Mouse (Mus musculus): ENCODE measurements around the gene Cdhr1. TPM values are rescaled to one million over a fixed set of nuclear protein-coding genes. Genes with fewer than 3 reads are reported as not detected.

Gene Cdhr1
- polyA plus RNA-seq, 1 experiment: 0.12 TPM

DNA sequence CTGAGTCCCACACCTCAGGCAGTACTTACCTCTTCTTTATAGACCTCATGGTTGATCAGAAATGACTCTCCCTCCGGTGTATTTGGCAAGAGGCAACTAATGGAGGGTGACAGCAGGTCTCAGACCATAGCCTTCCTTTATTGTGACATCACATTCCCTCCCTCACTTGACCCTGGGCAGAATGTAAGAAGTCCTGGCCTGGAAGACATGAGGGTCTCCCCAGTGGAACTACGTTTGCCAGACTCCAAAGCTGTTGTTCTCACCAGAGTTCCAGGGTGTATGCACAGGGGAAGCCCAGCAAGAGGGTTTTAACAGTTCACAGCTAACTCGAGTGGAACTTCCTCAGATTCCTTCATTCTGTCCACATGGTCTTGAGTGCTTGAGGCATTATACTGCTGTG lies 15.8 kb upstream of the Cdhr1 start, which contains the start of gene 2610528A11Rik:
2610528A11Rik (minus strand) TSS at position 101 of the 400 bp plus-strand sequence.
- TF ChIP-seq CTCF (IDR thresholded peaks at IDR 0.05; ENCODE audit: low read depth, low read length) (no peak), POLR2A (IDR thresholded peaks at IDR 0.05; ENCODE audit: borderline replicate concordance, low read depth, low read length) (no peak)
- H3K4me1 ChIP-seq (ENCODE audit: control insufficient read depth, insufficient read depth, low read length): peaks cover 10% of the 10 kb centered on the region
- no peak within 1 kb of the TSS for H3K4me3 ChIP-seq (ENCODE audit: insufficient read depth, low read length)
- no peak within 1 kb of the TSS for H3K27ac ChIP-seq (ENCODE audit: insufficient read depth, low read depth, low read length)

- Histone ChIP-seq H3K4me3 (ENCODE audit: insufficient read depth, low read length) (no peak overlapping the region), H3K4me1 (ENCODE audit: control insufficient read depth, insufficient read depth, low read length) (peaks cover 10% of the 10 kb centered on the region), H3K27ac (ENCODE audit: insufficient read depth, low read depth, low read length) (no peak overlapping the region)
- TF ChIP-seq POLR2A (IDR thresholded peaks at IDR 0.05; ENCODE audit: borderline replicate concordance, low read depth, low read length) (no peak), CTCF (IDR thresholded peaks at IDR 0.05; ENCODE audit: low read depth, low read length) (no peak)
Observed at GRCm38 (mm10) chr14:37112931-37113330, 14.8 kb upstream of the Cdhr1 start.

- H3K4me3 ChIP-seq (ENCODE audit: insufficient read depth, low read length): no peak overlapping the region
- H3K4me1 ChIP-seq (ENCODE audit: control insufficient read depth, insufficient read depth, low read length): peaks cover 10% of the 10 kb centered on the region
- no peak for TF ChIP-seq CTCF (IDR thresholded peaks at IDR 0.05; ENCODE audit: low read depth, low read length)
- no peak for TF ChIP-seq POLR2A (IDR thresholded peaks at IDR 0.05; ENCODE audit: borderline replicate concordance, low read depth, low read length)
- no peak overlapping the region for H3K27ac ChIP-seq (ENCODE audit: insufficient read depth, low read depth, low read length)
Observed at GRCm38 (mm10) chr14:37111371-37111770, 13.2 kb upstream of the Cdhr1 start.

DNA sequence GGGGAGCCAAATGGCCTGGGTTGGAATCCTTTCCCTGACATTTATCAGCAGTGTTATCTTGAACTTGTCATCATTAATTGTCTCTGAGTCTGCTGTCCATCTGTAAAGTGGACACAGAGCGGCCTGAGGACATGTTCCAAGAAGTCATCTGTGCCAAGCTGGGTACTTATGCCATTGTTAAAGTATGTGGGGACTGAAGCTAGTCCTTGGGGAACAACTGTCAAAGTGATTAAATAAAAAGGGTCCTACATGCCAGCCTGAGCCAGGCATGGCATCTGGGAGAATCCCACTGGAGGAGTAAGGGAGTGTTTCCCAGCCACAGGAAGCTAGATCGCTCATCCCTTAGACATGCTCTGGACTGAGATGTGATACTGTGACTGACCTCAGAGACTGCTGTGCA lies 12.3 kb upstream of the Cdhr1 start:
- H3K4me3 ChIP-seq (ENCODE audit: insufficient read depth, low read length): no peak overlapping the region
- peaks cover 10% of the 10 kb centered on the region for H3K4me1 ChIP-seq (ENCODE audit: control insufficient read depth, insufficient read depth, low read length)
- TF ChIP-seq POLR2A (IDR thresholded peaks at IDR 0.05; ENCODE audit: borderline replicate concordance, low read depth, low read length) (no peak), CTCF (IDR thresholded peaks at IDR 0.05; ENCODE audit: low read depth, low read length) (no peak)
- H3K27ac ChIP-seq (ENCODE audit: insufficient read depth, low read depth, low read length): no peak overlapping the region

DNA sequence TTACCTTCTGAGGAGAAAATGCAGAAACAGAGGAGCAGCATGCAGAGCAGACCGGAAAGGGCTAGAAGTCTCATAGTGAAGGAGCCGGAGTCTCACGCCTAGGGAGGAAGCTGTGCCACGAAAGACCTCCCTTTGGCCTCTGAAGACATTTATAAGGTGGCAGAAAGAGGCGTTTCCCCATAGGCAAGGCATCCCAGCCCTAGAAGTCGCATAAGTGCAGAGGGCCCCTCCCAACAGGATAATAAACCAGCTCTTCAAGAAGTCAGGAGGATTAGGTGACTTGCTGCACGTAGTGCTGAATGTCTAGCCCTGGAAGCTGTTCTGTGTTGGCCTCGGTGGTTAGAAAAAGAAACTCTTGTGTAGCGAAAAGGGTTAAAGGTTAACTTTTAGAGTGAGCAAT lies 11.8 kb upstream of the Cdhr1 start:
- no peak overlapping the region for H3K4me3 ChIP-seq (ENCODE audit: insufficient read depth, low read length)
- TF ChIP-seq CTCF (IDR thresholded peaks at IDR 0.05; ENCODE audit: low read depth, low read length) (no peak), POLR2A (IDR thresholded peaks at IDR 0.05; ENCODE audit: borderline replicate concordance, low read depth, low read length) (no peak)
- peaks cover 10% of the 10 kb centered on the region for H3K4me1 ChIP-seq (ENCODE audit: control insufficient read depth, insufficient read depth, low read length)
- no peak overlapping the region for H3K27ac ChIP-seq (ENCODE audit: insufficient read depth, low read depth, low read length)

DNA sequence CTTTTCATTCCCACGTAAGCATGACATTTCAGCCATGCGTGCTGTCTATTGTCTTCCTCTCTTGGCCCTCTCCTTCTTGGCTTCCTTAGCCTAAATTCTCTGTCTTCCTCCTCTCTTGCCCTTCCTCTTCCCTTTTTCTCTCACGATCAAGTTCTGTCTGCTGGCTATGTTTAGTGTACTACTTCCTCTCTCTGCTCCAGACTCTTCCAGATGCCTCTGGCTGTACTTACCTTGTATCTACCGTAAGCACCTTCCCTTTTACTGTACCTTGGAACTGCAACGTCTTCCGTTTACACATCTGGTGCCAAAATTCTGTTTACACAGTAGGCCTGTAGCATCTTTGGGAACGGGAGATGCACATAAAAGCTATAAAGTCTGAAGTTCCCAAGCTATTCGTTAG lies 11.3 kb upstream of the Cdhr1 start:
- no peak overlapping the region for H3K4me3 ChIP-seq (ENCODE audit: insufficient read depth, low read length)
- no peak for TF ChIP-seq POLR2A (IDR thresholded peaks at IDR 0.05; ENCODE audit: borderline replicate concordance, low read depth, low read length)
- TF ChIP-seq CTCF (IDR thresholded peaks at IDR 0.05; ENCODE audit: low read depth, low read length): no peak
- peak overlapping the region; percentile 18 for H3K27ac ChIP-seq (ENCODE audit: insufficient read depth, low read depth, low read length)
- peaks cover 10% of the 10 kb centered on the region for H3K4me1 ChIP-seq (ENCODE audit: control insufficient read depth, insufficient read depth, low read length)

DNA sequence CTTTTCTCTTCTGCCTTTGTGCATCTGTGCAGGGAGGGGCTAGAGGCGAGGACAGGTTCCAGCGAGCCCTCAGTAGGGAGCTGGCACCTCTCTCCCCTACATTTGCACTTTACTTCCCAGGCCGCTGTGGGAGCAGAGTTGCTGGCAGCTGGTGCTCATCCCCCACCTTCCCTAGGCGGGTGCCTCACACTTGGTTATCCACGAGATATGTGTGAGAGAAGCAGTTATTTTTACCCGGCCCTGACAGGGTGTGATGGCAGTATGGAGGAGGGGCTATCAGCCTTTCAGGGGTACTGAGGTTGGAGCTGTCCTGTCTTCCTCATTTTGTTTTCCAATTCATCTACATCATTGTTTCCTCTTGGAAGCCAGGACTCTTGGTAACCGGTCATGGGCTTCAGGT lies 7.7 kb upstream of the Cdhr1 start:
- H3K4me1 ChIP-seq (ENCODE audit: control insufficient read depth, insufficient read depth, low read length): peaks cover 10% of the 10 kb centered on the region
- no peak overlapping the region for H3K4me3 ChIP-seq (ENCODE audit: insufficient read depth, low read length)
- no peak for TF ChIP-seq POLR2A (IDR thresholded peaks at IDR 0.05; ENCODE audit: borderline replicate concordance, low read depth, low read length)
- no peak for TF ChIP-seq CTCF (IDR thresholded peaks at IDR 0.05; ENCODE audit: low read depth, low read length)
- no peak overlapping the region for H3K27ac ChIP-seq (ENCODE audit: insufficient read depth, low read depth, low read length)

- Histone ChIP-seq H3K27ac (ENCODE audit: insufficient read depth, low read depth, low read length) (no peak overlapping the region), H3K4me3 (ENCODE audit: insufficient read depth, low read length) (no peak overlapping the region)
- TF ChIP-seq CTCF (IDR thresholded peaks at IDR 0.05; ENCODE audit: low read depth, low read length) (no peak), POLR2A (IDR thresholded peaks at IDR 0.05; ENCODE audit: borderline replicate concordance, low read depth, low read length) (no peak)
Observed at GRCm38 (mm10) chr14:37104747-37105146, 6.6 kb upstream of the Cdhr1 start.

GRCm38 (mm10) chr14:37102484-37102883 lies 4.3 kb upstream of the Cdhr1 start:
- Histone ChIP-seq H3K4me1 (ENCODE audit: control insufficient read depth, insufficient read depth, low read length) (no peaks in the 10 kb centered on the region), H3K27ac (ENCODE audit: insufficient read depth, low read depth, low read length) (no peak overlapping the region), H3K4me3 (ENCODE audit: insufficient read depth, low read length) (no peak overlapping the region)
- no peak for TF ChIP-seq CTCF (IDR thresholded peaks at IDR 0.05; ENCODE audit: low read depth, low read length)

More at GRCm38 (mm10) chr14:37104747-37105146, 6.6 kb upstream of the Cdhr1 start:
- H3K4me1 ChIP-seq (ENCODE audit: control insufficient read depth, insufficient read depth, low read length): peaks cover 5% of the 10 kb centered on the region

DNA sequence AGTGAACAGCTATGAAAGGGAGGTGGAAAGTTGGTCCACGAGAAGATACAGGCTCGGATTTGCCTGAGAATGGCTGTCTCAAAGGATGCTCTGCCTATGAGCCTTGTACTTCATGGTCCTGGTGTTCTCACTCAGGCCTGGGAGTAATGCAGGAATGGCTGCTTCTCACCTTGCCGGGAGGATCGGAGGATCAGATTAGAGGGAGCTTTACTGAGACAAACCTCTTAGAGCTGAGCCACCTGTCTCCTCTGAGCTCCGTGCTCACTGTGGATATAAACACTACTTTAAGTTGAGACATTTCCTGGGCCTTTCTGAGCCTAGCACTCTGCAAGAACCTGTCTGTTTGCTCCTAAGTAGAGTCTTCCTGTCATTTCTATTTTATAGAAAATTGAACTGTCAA lies 3.4 kb upstream of the Cdhr1 start:
- no peak for TF ChIP-seq POLR2A (IDR thresholded peaks at IDR 0.05; ENCODE audit: borderline replicate concordance, low read depth, low read length)
- no peak for TF ChIP-seq CTCF (IDR thresholded peaks at IDR 0.05; ENCODE audit: low read depth, low read length)
- Histone ChIP-seq H3K4me3 (ENCODE audit: insufficient read depth, low read length) (no peak overlapping the region), H3K27ac (ENCODE audit: insufficient read depth, low read depth, low read length) (no peak overlapping the region), H3K4me1 (ENCODE audit: control insufficient read depth, insufficient read depth, low read length) (no peaks in the 10 kb centered on the region)

- H3K4me3 ChIP-seq (ENCODE audit: insufficient read depth, low read length): no peak overlapping the region
- H3K27ac ChIP-seq (ENCODE audit: insufficient read depth, low read depth, low read length): no peak overlapping the region
- TF ChIP-seq CTCF (IDR thresholded peaks at IDR 0.05; ENCODE audit: low read depth, low read length) (no peak), POLR2A (IDR thresholded peaks at IDR 0.05; ENCODE audit: borderline replicate concordance, low read depth, low read length) (no peak)
- H3K4me1 ChIP-seq (ENCODE audit: control insufficient read depth, insufficient read depth, low read length): no peaks in the 10 kb centered on the region
Observed at GRCm38 (mm10) chr14:37095556-37095955, 2.6 kb downstream of the Cdhr1 start.
